Mouse (Mus musculus) spleen, postnatal 14 days (tissue): Measurements from ENCODE around the gene Rexo4.
A peak's percentile ranks its signal among the peaks of the same experiment; 100 is the strongest.

ENCODE experiments used
- DNase-seq, 2 experiments: peaks; one replicate each; pipeline ENCODE4 v3.0.0; 2021 to 2022; ENCODE audit warnings: low spot score in 2 of 2

Gene Rexo4

GRCm38 (mm10) chr2:26910124-26910993 is 53.8 kb downstream of the Rexo4 start, which contains the start of the genes Med22 and Rpl7a:
Gene Med22, minus strand, starts transcription at chr2:26910677.
Gene Rpl7a, plus strand, starts transcription at chr2:26910764.
- DNase-seq: peak; percentile 100

GRCm38 (mm10) chr2:26909387-26909784 is 54.8 kb downstream of the Rexo4 start:
- no peak for DNase-seq

GRCm38 (mm10) chr2:26908710-26909386 is 55.3 kb downstream of the Rexo4 start:
- no peak for DNase-seq

GRCm38 (mm10) chr2:26907109-26907508 is 57.1 kb downstream of the Rexo4 start:
- DNase-seq: peak in 1 of 2 experiments; percentile 35

GRCm38 (mm10) chr2:26906431-26906830 is 57.8 kb downstream of the Rexo4 start:
- no peak for DNase-seq

DNA sequence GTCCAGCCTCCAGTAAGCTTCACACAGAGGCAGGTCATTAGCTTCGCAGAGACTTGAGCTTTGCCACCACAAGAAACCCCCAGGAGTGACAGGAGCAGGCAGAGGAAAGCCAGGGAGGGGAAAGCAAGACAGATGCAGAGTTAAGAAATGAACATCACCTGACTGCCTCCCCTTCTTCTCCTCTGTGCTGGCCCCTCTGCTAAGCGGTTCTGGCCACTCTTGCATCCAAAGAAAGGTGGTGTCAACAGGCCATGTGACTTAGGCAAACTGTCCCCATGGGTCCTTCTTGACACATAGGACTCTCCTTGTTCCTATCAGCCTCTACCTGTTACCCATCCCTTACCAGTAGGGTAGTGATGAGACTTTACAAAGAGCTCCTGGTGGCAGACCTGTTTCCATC is 58.2 kb downstream of the Rexo4 start:
- DNase-seq: no peak
